Mouse (Mus musculus): Measurements from ENCODE around the gene Tox4.

Gene Tox4

DNA sequence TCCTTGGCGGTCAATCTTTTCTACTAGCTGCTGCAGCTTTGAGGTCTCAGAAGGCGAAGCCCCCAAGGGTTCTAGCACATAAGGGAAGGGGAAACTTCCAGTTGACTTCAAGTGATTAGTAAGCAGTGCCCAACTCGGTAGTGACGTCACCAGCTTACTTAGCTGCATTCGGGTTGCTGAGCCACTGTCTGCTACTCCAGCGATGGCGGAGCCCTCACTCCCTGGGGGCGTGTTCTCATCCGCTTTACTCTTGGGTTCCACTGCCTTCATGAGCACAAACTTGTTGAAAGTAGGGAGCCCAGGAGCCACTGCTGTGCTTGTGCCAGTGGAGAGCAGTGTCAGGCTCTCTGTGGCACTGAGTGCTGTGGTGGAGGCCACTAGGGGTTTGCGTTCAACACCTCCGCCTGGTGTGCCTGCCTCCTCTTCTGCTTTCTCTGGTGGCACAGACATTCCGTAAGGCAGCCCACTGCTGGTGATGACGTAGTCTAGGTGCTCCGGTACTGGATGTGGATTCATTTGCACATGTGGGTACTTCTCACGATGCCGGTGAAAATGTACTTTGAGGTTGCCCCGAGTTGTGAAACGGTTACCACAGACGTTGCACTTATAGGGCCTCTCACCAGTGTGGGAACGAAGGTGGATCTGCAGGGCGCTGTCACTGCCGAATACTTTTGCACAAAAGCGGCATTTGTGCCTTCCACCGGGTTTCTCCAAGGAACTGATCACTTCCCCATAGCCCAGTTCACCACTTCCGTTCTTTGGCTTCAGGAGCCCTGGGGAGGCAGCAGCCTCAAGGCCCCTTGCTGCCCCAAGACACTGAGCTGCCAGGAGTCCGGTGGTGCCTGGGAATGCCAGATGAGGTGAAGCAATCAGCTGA lies 35.2 kb downstream of the Tox4 start:
- WGBS = 78% methylated on average over 26 of the region's 26 CpGs

DNA sequence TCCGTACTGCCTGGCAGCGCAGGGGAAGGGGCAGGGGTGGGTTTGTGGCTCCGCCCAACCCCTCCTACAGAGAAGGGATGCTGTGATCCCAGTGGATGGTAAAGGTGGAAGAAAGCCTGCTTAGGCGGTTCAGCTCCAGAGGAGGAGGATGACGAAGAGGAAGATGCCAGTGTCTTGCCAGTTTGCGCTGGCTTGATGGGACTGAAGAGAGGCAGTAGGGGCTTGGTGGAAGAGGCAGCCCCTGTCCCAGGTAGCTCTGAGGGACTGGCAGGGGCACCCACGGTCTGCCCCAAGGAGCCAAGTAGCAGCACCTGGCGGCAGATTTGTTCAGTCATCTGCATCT lies 35.8 kb downstream of the Tox4 start:
- WGBS = 66% methylated on average over 8 of the region's 8 CpGs

DNA sequence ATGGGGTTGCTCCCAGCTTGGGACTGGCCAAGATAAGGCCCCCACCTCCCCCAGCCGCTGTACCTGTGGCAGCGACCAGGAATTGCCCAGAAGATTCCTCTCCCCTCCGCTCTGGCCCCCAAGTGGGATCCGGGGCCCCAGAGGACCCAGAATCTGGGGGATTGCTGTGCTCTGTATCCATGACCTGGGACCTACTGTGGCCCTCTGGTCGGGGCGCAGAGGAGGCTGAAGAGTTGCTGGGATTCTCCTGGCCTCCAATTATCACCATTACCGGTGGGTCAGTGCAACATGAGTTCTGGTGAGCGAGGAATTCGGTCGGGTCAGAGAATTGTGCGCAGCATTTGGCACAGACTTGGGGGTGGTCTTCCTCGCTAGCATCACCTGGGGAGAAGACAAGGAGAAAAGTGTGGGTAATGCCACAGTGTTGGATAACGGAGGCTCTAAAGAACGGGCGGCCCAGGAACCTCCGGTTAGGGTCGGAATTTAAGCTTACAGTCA lies 36.4 kb downstream of the Tox4 start:
- 10% methylated on average over 17 of the region's 17 CpGs for WGBS

DNA sequence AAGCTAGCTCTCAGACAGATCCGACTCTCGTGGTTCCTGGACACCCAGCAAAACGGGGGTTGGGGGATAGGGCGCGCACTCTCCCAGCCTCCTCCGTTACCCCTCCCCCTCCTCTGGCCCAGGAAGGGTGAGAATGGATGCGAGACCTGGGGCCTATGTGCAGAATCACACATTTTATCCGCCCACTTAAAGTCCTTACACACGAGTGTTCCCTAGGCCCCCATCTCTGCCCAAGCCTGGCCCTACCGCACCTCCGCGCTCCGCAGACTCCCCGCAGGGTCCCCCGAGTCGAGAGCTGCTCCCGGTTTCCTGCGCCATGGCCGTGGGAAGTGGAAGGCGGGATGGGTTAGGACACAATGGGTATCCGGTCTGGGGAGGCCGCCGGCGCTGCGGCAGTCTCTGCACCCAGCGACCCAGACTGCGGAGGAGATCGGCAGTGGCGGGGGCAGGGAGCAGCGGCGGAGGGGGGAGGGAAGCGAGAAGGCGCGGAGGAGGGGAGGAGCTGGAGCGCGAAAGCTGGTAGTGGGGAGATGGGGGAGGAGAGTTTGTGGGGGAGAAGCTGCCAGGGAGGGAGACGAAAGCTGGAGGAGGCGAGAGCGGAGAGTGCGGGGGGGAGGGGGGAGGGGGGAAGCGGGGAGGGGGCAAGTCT lies 37.0 kb downstream of the Tox4 start:
- WGBS = under 1% methylated on average over 34 of the region's 41 CpGs

DNA sequence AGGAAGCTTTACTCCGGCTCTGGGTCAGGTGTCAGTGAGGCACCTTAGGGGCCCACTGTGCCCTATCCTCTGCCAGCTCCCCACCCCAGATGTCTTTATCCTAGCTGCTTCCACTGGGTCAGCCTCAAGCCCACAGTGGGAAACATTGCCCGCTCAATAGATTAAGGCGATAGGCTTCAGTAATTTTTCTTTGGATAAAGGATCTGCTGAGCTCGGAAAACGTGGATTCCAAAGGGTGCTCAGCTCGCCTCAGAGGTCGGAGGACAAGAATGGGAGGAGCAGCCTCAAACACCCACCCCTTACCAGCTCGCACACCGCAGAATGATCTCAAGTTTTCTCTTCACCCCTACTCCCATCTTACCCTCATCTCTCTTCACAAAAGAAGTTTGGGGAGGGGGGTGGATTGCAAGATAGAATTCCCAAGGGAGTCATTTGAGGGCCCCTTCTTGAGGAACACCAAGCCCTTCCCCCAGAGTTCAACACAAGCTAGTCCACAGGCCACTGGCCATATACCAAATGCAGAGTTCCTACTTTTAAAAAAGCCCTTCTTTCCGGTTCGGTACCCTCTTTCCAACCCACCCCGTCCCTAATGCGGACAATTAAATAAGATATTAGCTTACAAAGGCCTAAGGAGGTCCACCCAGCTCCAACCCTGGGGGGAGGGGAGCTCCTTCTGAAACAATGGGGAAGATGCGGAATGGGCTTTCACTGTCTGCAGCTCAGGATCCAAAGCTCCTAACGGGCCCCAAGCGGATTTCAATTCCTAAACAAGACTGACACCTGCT lies 37.7 kb downstream of the Tox4 start:
- WGBS = 18% methylated on average over 16 of the region's 16 CpGs

DNA sequence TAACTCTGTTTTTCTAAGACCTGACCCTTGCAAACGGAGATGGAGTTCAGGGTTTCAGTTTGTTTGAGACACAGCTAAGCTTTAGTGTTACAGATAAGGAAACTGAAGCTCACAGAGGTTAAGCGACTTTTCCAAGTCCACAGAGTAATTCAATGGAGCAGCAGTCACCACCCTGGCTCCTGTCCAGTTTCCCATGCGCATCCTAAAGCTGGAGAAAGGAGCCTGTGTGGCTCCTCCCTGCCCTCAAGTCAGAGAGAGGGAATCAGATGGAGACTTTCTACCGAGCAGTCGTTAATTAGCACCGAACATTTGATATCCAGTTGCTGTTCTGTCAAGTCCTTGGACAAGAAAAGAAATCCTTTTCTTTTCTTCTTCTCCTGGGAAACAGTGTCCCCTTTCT lies 40.4 kb downstream of the Tox4 start:
- WGBS = 37% methylated on average over 6 of the region's 6 CpGs

DNA sequence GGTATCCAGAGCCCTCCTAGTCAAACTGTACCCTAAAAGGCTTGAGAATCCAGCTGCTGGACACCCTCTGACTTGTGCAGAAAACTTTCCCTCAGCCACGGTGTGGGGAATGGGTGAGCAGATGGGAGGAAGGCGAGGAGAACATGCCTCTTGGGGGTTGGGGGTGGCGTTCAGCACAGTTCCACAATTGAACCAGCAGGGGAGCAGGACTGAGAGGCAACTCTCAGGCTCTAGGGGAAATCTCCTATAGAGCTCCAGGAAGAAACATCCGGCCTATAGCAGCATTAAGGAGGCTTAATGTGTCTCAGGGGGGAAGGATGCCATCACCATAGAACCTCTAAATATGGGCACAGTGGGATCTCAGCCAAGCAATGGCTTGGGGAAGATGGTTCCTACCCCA lies 46.9 kb downstream of the Tox4 start:
- WGBS = 13% methylated on average over 4 of the region's 4 CpGs

DNA sequence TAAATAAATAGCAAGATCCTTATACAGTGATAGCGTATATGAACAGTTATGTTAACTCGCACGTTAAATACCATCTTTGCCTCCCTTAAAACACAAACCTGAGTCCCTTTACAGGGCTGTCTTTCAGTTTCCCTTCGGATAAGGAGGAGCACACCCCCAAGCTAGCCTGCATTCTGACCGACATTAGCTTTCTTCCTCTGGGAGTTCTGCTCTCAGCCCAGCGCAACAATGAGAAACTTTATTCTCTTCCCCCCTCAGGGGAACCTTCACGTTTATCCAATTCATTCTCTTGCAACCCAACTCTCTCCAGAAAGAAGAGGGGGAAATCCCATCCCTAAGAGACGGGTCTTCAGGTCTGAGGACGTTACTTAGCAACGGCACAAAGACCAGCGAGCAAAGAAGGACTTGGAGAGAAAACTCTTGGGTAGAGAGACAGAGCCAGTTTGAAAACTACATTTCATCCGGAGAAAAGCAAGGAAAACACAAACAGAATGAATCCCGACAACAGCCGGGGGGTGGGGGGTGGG lies 48.5 kb downstream of the Tox4 start:
- 5% methylated on average over 14 of the region's 14 CpGs for WGBS

DNA sequence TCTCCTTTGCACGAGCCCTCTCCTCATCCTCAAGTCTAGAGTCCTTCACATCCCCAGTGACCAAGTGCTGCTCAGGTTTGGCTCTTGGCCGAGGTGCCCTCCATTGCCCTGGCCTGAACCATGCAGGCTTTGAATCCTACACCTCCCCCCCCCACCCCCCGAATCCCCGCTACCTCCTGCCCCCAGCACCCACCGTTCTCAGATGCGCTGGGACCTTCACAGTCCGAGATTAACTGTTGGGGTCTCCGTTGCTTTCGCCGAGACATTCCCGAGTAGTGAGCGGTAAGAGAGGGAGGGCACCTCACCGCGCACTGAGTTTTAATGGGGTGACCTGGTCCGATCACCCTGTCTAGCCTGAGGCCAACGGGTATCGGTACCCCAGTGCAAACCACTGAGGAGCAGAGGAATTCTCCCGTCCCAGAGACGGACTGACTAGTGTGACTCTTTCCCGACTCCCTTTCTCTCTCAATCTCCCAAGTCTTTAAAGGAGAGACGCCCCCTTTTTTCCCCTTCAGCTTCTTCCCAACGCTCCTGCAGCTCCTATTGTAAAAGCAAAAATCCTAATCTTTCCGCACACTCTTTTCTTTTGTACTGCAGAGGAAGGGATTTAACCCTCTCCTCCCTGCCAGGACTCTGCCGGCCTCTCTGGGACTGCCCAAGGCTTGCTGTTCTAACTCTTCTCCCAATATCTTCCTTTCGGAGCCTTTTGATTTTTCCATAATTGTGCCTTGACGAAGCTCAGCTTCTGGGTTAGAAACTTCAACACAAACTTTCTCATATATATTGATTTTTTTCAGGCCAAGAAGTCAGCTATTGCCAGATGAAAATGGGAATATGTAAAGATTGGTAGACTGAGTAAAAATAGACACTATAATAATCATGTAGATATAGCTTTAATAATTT lies 49.2 kb downstream of the Tox4 start, which contains the start of gene Sall2:
Gene Sall2, minus strand, starts transcription at position 853 of the 903 bp plus-strand sequence.
- 4% methylated on average over 26 of the region's 26 CpGs for WGBS

DNA sequence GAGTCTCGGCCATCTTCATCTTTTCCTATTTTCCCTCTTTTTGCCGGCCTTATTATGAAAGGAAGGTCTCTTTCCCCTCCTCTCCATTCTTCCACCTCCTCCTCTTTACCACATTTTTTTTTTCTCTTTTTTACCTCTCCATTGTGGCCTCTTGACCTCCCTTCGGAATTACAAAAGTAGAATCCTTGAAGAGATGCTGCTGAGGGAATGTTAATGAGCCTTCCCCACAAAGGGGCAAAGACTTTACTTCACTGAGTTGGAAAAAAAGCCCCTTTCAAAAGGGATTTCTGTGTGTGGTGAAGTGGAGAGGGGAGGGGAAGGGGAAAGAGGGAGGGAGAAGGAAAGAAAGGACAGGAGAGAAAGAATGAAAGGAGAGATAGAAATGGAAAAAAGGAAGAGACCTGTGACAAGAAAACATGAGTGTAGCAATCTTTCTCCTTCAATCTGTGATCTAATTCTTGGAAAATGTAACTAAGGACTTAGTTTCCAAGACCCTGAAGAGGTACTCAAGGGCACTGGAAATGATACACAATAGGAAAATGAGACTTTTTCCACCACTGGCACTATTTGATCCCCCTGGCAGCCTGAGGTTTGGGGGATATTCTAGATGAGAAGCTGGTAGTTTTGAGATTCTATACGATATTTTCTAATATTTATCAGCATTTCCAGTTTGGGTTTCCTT lies 52.3 kb downstream of the Tox4 start:
- WGBS = 43% methylated on average over 4 of the region's 4 CpGs

DNA sequence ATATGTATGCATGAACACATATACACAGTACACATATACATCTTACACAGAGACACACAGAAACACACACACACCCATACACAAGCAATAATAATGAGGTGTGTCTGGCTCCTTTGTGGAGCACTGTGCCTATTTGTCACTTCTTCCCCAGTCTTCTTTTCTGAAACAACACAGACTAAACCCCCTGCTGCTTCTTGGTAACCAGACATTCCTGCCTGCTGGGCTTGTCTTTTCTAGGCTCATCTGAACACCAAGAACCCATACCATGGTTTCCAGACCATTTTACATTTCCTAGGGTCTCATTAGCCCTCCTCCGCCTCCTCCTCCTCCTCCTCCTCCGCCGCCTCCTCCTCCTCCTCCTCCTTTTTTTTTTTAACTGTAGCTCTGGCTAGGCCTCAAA lies 53.2 kb downstream of the Tox4 start:
- WGBS = 72% methylated on average over 3 of the region's 3 CpGs

DNA sequence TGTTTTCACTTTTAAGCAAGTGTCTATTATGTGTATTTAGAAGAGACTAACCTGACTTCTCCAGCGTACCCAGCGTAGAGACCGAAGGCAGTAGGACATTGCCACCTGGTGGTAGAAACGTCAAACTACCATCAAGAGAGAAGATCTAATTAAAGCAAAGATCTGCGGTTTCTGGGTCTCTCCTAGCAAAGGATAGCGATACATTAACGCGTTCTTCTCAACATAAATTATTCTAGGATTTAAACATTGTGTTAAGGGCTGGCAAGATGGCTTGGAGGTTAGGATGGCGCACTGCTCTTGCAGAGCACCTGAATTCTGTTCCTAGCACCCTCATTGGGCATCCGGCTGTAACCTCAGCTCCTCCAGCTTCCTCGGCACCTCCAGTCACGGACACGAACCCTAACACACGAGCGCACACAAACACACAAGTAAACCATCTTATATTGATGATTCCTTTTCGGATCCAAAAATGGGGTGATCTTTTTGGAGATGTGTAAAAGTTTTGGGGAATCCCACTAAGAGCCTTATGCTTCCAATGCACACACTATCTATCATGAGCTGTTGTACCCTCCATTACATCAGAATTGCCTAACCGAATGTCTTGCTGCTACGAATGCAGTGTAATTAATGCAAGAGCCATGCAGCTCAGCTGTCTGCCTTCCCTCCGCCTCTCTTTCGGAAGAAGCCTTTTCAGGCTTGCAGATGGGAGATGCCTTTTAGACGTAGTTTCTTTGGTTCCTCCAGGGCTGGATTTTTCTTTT lies 60.0 kb downstream of the Tox4 start:
- 9% methylated on average over 21 of the region's 21 CpGs for WGBS

DNA sequence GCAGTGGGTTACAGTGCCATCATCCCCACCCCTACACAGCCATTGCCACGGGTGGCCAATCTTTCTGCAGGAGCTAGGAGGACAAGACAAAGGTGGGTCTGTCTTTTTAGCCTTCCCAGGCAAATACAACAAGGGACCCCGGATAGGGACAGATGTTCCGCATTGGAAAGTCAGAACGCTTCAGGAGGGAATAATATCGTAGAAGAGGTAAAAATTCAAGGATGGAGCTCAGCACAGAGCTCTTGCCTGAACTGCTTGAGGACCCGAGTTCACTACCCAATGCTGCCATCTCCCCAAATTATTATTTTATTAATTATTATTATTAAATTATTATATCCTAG lies 60.5 kb downstream of the Tox4 start:
- WGBS = 52% methylated on average over 6 of the region's 6 CpGs
